23 mouse cellular contexts compared by ENCODE assay signal in the genomic region with DNA sequence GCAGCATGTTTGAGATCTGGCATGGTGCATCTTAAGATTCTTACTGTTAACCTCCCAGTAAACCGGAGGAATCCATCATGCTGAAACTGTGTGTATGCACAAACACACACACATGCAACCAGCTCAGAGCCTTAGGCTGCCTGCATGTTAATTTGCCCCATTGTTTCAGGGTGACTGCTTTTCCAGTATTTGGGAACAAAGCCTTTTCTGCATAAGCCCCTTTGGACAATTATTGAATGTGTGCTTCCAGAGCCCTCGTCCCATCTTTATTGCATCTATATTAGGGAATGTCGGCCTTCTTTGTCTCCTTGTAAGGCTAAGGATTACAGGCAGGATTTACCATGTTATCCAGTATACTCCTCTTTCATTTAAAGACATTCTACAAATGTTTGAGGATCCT.
A peak's percentile ranks its signal among the peaks of the same experiment; 100 is the strongest.
DNase-seq lines count a peak whose midpoint lies in the region; ATAC-seq lines count a peak whose summit lies in the region.
"Had no signal": no experiment of that assay in that cellular context is flagged by ENCODE, and none has a peak within 500 bp of the region (broad histone marks: within the 10 kb centered on the region; RNA-seq: fewer than 3 reads in every experiment).

No protein-coding gene starts in this region.

- H3K9me3 ChIP-seq in forebrain, embryonic 12.5 days = no peaks in the 10 kb centered on the region
- H3K9me3 ChIP-seq in forebrain, embryonic 16.5 days (ENCODE audit: control insufficient read depth, low read length) = no peaks in the 10 kb centered on the region
- no peaks in the 10 kb centered on the region for H3K9me3 ChIP-seq in neural tube, embryonic 11.5 days (ENCODE audit: control insufficient read depth, low read length)
- no peaks in the 10 kb centered on the region for H3K9me3 ChIP-seq in midbrain, embryonic 15.5 days
- H3K9me3 ChIP-seq: heart, embryonic 15.5 days; hindbrain, embryonic 15.5 days; limb, embryonic 12.5 days; liver, embryonic 13.5 days; lung, embryonic 15.5 days had no signal

- peaks cover 13% of the 10 kb centered on the region for H3K4me1 ChIP-seq in forebrain, embryonic 12.5 days
- H3K4me1 ChIP-seq in forebrain, embryonic 16.5 days (replicated peaks; ENCODE audit: control insufficient read depth, insufficient read depth, low read length) = peaks cover 6% of the 10 kb centered on the region
- H3K4me1 ChIP-seq in neural tube, embryonic 11.5 days (ENCODE audit: control insufficient read depth, insufficient read depth, low read length) = peaks cover 4% of the 10 kb centered on the region; the same call in 1 of the 2 replicates
- 0 out of 2 replicates have a peak, but pooled peaks cover 3% of the 10 kb centered on the region for H3K4me1 ChIP-seq in midbrain, embryonic 15.5 days
- H3K4me1 ChIP-seq: heart, embryonic 15.5 days; hindbrain, embryonic 15.5 days; limb, embryonic 12.5 days; liver, embryonic 13.5 days; lung, embryonic 15.5 days had no signal

- DNase-seq in neural tube, embryonic 11.5 days (ENCODE audit: low spot score) = no peak
- no peak for DNase-seq in neural tube, embryonic 10.5 days (ENCODE audit: extremely low spot score, low spot score)
- DNase-seq in layer of hippocampus, postnatal 14 days (ENCODE audit: low spot score in 2 of 2) = no peak
- DNase-seq in ovary, postnatal 36 days (ENCODE audit: low spot score) = no peak
- DNase-seq: adrenal gland, postnatal 25 days; cerebellum, adult 2 months; gastrocnemius, postnatal 10 days; heart, adult 18-20 months; kidney, adult 8-10 months; kidney, postnatal 36 days; layer of hippocampus, adult 9-11 months; liver, embryonic 13.5 days; right cerebral cortex, postnatal 25 days had no signal

- no peak overlapping the region for H3K4me2 ChIP-seq in forebrain, embryonic 12.5 days
- H3K4me2 ChIP-seq in forebrain, embryonic 16.5 days (ENCODE audit: low read length) = no peak overlapping the region
- no peak overlapping the region for H3K4me2 ChIP-seq in neural tube, embryonic 11.5 days (ENCODE audit: low read depth)
- H3K4me2 ChIP-seq in midbrain, embryonic 15.5 days = no peak overlapping the region
- H3K4me2 ChIP-seq: heart, embryonic 15.5 days; hindbrain, embryonic 15.5 days; limb, embryonic 12.5 days; liver, embryonic 13.5 days; lung, embryonic 15.5 days had no signal

- no peak overlapping the region for H3K9ac ChIP-seq in forebrain, embryonic 12.5 days
- no peak overlapping the region for H3K9ac ChIP-seq in forebrain, embryonic 16.5 days (replicated peaks; ENCODE audit: low read depth, low read length)
- no peak overlapping the region for H3K9ac ChIP-seq in neural tube, embryonic 11.5 days (ENCODE audit: low read length)
- no peak overlapping the region for H3K9ac ChIP-seq in midbrain, embryonic 15.5 days
- H3K9ac ChIP-seq: heart, embryonic 15.5 days; hindbrain, embryonic 15.5 days; limb, embryonic 12.5 days; liver, embryonic 13.5 days; lung, embryonic 15.5 days had no signal

- no peak overlapping the region for H3K4me3 ChIP-seq in forebrain, embryonic 12.5 days (replicated peaks)
- H3K4me3 ChIP-seq in forebrain, embryonic 16.5 days (replicated peaks; ENCODE audit: low read length) = no peak overlapping the region
- H3K4me3 ChIP-seq in neural tube, embryonic 11.5 days (ENCODE audit: low read depth, low read length) = no peak overlapping the region
- no peak overlapping the region for H3K4me3 ChIP-seq in midbrain, embryonic 15.5 days
- H3K4me3 ChIP-seq: heart, embryonic 15.5 days; hindbrain, embryonic 15.5 days; limb, embryonic 12.5 days; liver, embryonic 13.5 days; lung, embryonic 15.5 days had no signal

- WGBS in forebrain, embryonic 12.5 days = 21% methylated on average over 3 of the region's 3 CpGs
- 5% methylated on average over 3 of the region's 3 CpGs for WGBS in forebrain, embryonic 16.5 days
- WGBS in neural tube, embryonic 11.5 days = 48% methylated on average over 3 of the region's 3 CpGs
- 31% methylated on average over 3 of the region's 3 CpGs for WGBS in midbrain, embryonic 15.5 days

- no peak overlapping the region for H3K27ac ChIP-seq in forebrain, embryonic 12.5 days
- H3K27ac ChIP-seq in forebrain, embryonic 16.5 days (ENCODE audit: low read length) = no peak overlapping the region
- H3K27ac ChIP-seq in neural tube, embryonic 11.5 days (ENCODE audit: low read depth, low read length) = no peak overlapping the region
- no peak overlapping the region for H3K27ac ChIP-seq in midbrain, embryonic 15.5 days
- H3K27ac ChIP-seq: heart, embryonic 15.5 days; hindbrain, embryonic 15.5 days; limb, embryonic 12.5 days; liver, embryonic 13.5 days; lung, embryonic 15.5 days; macrophage had no signal

- ATAC-seq in forebrain, embryonic 12.5 days (ENCODE audit: low FRiP score) = peak; percentile 68
- no peak for ATAC-seq in forebrain, embryonic 16.5 days
- ATAC-seq in neural tube, embryonic 11.5 days (ENCODE audit: insufficient read depth, low FRiP score, low TSS enrichment) = peak; percentile 69; the same call in 1 of the 2 replicates
- ATAC-seq in midbrain, embryonic 15.5 days (replicated peaks) = 0 out of 2 replicates have a peak, but pooled peaks have one; percentile 24
- ATAC-seq: activated CD4-positive, CD25-positive, alpha-beta regulatory T cell, adult 4 months; Patski had no signal

- H3K36me3 ChIP-seq in forebrain, embryonic 12.5 days (replicated peaks) = no peaks in the 10 kb centered on the region
- no peaks in the 10 kb centered on the region for H3K36me3 ChIP-seq in forebrain, embryonic 16.5 days (ENCODE audit: control insufficient read depth, insufficient read depth)
- H3K36me3 ChIP-seq in neural tube, embryonic 11.5 days (ENCODE audit: control insufficient read depth, insufficient read depth, low read length) = no peaks in the 10 kb centered on the region
- no peaks in the 10 kb centered on the region for H3K36me3 ChIP-seq in midbrain, embryonic 15.5 days (replicated peaks)
- H3K36me3 ChIP-seq: heart, embryonic 15.5 days; hindbrain, embryonic 15.5 days; limb, embryonic 12.5 days; liver, embryonic 13.5 days; lung, embryonic 15.5 days had no signal

- H3K27me3 ChIP-seq in forebrain, embryonic 12.5 days = peaks cover 4% of the 10 kb centered on the region; the same call in 1 of the 2 replicates
- H3K27me3 ChIP-seq in forebrain, embryonic 16.5 days (replicated peaks; ENCODE audit: control insufficient read depth, insufficient read depth, low read length) = no peaks in the 10 kb centered on the region
- H3K27me3 ChIP-seq in neural tube, embryonic 11.5 days (ENCODE audit: control insufficient read depth, insufficient read depth, low read length) = no peaks in the 10 kb centered on the region
- H3K27me3 ChIP-seq in midbrain, embryonic 15.5 days (replicated peaks) = no peaks in the 10 kb centered on the region
- H3K27me3 ChIP-seq: heart, embryonic 15.5 days; hindbrain, embryonic 15.5 days; liver, embryonic 13.5 days; lung, embryonic 15.5 days; Patski had no signal
